Mouse (Mus musculus) regulatory T cell (primary cell): ENCODE data around the gene Pou3f3.

Experiments used
- in situ Hi-C: fragments of 300-600 bp; cut with MboI, MseI; formaldehyde crosslinking; loops from one replicate; pipeline ENCODE4 v1.15.1; 2025; ENCODE audit warnings: high pct_unique_total_duplicates

Gene Pou3f3

GRCm38 (mm10) chr1:42709024-42709423 is 13.5 kb downstream of the Pou3f3 start:
- in situ Hi-C loops, result loop anchor here (5.0 to 25.0 kb wide), 2 partner anchors 1822 to 1907 kb away; no protein-coding TSS in a partner anchor

GRCm38 (mm10) chr1:42709431-42710160 is 14.0 kb downstream of the Pou3f3 start:
- in situ Hi-C loops, result loop anchor here (5.0 to 25.0 kb wide), 2 partner anchors 1822 to 1907 kb away; no protein-coding TSS in a partner anchor

GRCm38 (mm10) chr1:42710234-42710633 is 14.7 kb downstream of the Pou3f3 start:
- in situ Hi-C loops, result loop anchor here (25.0 kb wide), 1 partner anchor 1823 kb away; no protein-coding TSS in a partner anchor

GRCm38 (mm10) chr1:42710995-42711394 is 15.4 kb downstream of the Pou3f3 start:
- in situ Hi-C loops, result loop anchor here (25.0 kb wide), 1 partner anchor 1824 kb away; no protein-coding TSS in a partner anchor

GRCm38 (mm10) chr1:42711456-42712310 is 16.1 kb downstream of the Pou3f3 start:
- in situ Hi-C loops, result loop anchor here (25.0 kb wide), 1 partner anchor 1824 kb away; no protein-coding TSS in a partner anchor

- in situ Hi-C loops, result loop anchor here (25.0 kb wide), 1 partner anchor 1825 kb away; no protein-coding TSS in a partner anchor
Observed at GRCm38 (mm10) chr1:42712311-42712690, 16.7 kb downstream of the Pou3f3 start.

- in situ Hi-C loops, result loop anchor here (25.0 kb wide), 1 partner anchor 1826 kb away; no protein-coding TSS in a partner anchor
Observed at GRCm38 (mm10) chr1:42713104-42713932, 17.8 kb downstream of the Pou3f3 start.

- in situ Hi-C loops, result loop anchor here (25.0 kb wide), 1 partner anchor 1827 kb away; no protein-coding TSS in a partner anchor
Observed at GRCm38 (mm10) chr1:42714016-42714931, 18.7 kb downstream of the Pou3f3 start.

- in situ Hi-C loops, result loop anchor here (25.0 kb wide), 1 partner anchor 1831 kb away; no protein-coding TSS in a partner anchor
Observed at GRCm38 (mm10) chr1:42718549-42718948, 23.0 kb downstream of the Pou3f3 start.

- in situ Hi-C loops, result loop anchor here (25.0 kb wide), 1 partner anchor 1834 kb away; no protein-coding TSS in a partner anchor
Observed at GRCm38 (mm10) chr1:42721353-42721752, 25.8 kb downstream of the Pou3f3 start.

- in situ Hi-C loops, result loop anchor here (25.0 kb wide), 1 partner anchor 1837 kb away; no protein-coding TSS in a partner anchor
Observed at GRCm38 (mm10) chr1:42723769-42724300, 28.3 kb downstream of the Pou3f3 start.

- in situ Hi-C loops, result loop anchor here (25.0 kb wide), 1 partner anchor 1838 kb away; no protein-coding TSS in a partner anchor
Observed at GRCm38 (mm10) chr1:42724881-42725280, 29.3 kb downstream of the Pou3f3 start.

GRCm38 (mm10) chr1:42727161-42727560 is 31.6 kb downstream of the Pou3f3 start:
- in situ Hi-C loops, result no loop called here

- in situ Hi-C loops, result no loop called here
Observed at GRCm38 (mm10) chr1:42727676-42728075, 32.1 kb downstream of the Pou3f3 start.

GRCm38 (mm10) chr1:42741383-42742241 is 46.0 kb downstream of the Pou3f3 start:
- in situ Hi-C loops, result no loop called here

- in situ Hi-C loops, result no loop called here
Observed at GRCm38 (mm10) chr1:42742242-42742560, 46.6 kb downstream of the Pou3f3 start.

- in situ Hi-C loops, result no loop called here
Observed at GRCm38 (mm10) chr1:42745047-42745446, 49.5 kb downstream of the Pou3f3 start.

GRCm38 (mm10) chr1:42749536-42750292 is 54.1 kb downstream of the Pou3f3 start:
- in situ Hi-C loops, result no loop called here
